Mouse (Mus musculus): ENCODE measurements around the gene Rassf3. TPM values are rescaled to one million over a fixed set of nuclear protein-coding genes. Genes with fewer than 3 reads are reported as not detected.

Gene Rassf3
- polyA plus RNA-seq, 1 experiment from 2014 or later, result 17.3 TPM

DNA sequence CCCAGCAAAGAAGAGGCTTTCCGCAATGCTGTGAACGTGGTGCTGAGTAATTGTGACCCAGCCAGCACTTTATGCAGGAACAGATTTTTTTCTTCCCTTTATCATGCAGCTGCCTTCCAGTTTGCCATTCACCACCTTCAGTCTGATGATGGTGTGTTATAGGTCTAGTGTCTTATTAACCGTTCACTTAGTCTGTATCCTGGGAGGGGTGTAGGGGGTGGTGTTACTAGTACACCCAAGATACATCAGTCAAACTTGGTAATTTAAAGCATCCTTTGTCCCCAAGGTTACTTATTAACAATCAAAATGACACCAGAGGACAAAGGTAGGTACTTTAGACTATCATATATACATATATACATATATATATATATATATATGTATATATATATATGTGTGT is 51.7 kb downstream of the Rassf3 start:
- Histone ChIP-seq H3K4me3 (no peak overlapping the region), H3K9ac (no peak overlapping the region), H3K27ac (no peak overlapping the region), H3K4me2 (no peak overlapping the region), H3K36me3 (no peaks in the 10 kb centered on the region), H3K27me3 (no peaks in the 10 kb centered on the region), H3K9me3 (no peaks in the 10 kb centered on the region), H3K4me1 (peaks cover 77% of the 10 kb centered on the region)
- 85% methylated on average over 3 of the region's 3 CpGs for WGBS
- no peak for ATAC-seq (ENCODE audit: insufficient number of reproducible peaks, low FRiP score, low TSS enrichment, low read depth)

GRCm38 (mm10) chr10:121423541-121424349 is 52.4 kb downstream of the Rassf3 start:
- ATAC-seq (ENCODE audit: insufficient number of reproducible peaks, low FRiP score, low TSS enrichment, low read depth), result no peak
- no peaks in the 10 kb centered on the region for H3K9me3 ChIP-seq
- no peak overlapping the region for H3K4me3 ChIP-seq
- H3K4me1 ChIP-seq, result peaks cover 75% of the 10 kb centered on the region
- no peak overlapping the region for H3K9ac ChIP-seq
- no peaks in the 10 kb centered on the region for H3K36me3 ChIP-seq
- no peaks in the 10 kb centered on the region for H3K27me3 ChIP-seq
- no peak overlapping the region for H3K4me2 ChIP-seq
- H3K27ac ChIP-seq, result no peak overlapping the region
- 74% methylated on average over 16 of the region's 16 CpGs for WGBS

GRCm38 (mm10) chr10:121422294-121422693 is 53.9 kb downstream of the Rassf3 start:
- Histone ChIP-seq H3K27ac (no peak overlapping the region; the same call in 1 of the 2 replicates), H3K4me1 (peaks cover 61% of the 10 kb centered on the region), H3K36me3 (no peaks in the 10 kb centered on the region), H3K27me3 (no peaks in the 10 kb centered on the region), H3K9ac (no peak overlapping the region), H3K4me2 (no peak overlapping the region), H3K9me3 (no peaks in the 10 kb centered on the region), H3K4me3 (no peak overlapping the region)
- WGBS, result 82% methylated on average over 6 of the region's 6 CpGs
- no peak for ATAC-seq (ENCODE audit: insufficient number of reproducible peaks, low FRiP score, low TSS enrichment, low read depth)

GRCm38 (mm10) chr10:121421657-121422290 is 54.4 kb downstream of the Rassf3 start:
- Histone ChIP-seq H3K27ac (no peak overlapping the region), H3K4me2 (no peak overlapping the region), H3K4me1 (peaks cover 57% of the 10 kb centered on the region), H3K9me3 (no peaks in the 10 kb centered on the region), H3K9ac (no peak overlapping the region), H3K36me3 (no peaks in the 10 kb centered on the region), H3K27me3 (no peaks in the 10 kb centered on the region), H3K4me3 (no peak overlapping the region)
- 81% methylated on average over 11 of the region's 11 CpGs for WGBS
- ATAC-seq (ENCODE audit: insufficient number of reproducible peaks, low FRiP score, low TSS enrichment, low read depth), result no peak

DNA sequence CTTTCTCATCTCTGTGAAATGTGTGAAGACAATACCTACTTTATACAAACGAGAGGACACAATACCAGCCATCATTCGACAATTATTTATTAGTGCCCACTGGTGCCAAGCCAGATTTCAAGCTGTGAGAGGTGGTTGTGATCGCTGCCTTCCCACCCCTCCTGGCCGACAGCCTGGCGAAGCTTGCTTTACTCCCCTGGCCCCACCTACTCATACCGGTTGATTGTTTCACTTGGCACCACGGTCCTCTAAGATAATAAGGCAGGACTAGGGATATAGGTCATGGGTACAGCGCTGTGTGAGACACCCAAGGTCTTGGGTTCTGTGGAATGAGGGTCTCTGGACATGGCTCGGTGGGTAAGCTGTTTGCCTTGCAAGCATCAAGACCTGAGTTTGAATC is 55.1 kb downstream of the Rassf3 start:
- H3K9me3 ChIP-seq, result no peaks in the 10 kb centered on the region
- ATAC-seq (ENCODE audit: insufficient number of reproducible peaks, low FRiP score, low TSS enrichment, low read depth), result no peak
- 64% methylated on average over 9 of the region's 9 CpGs for WGBS
- H3K4me1 ChIP-seq, result peaks cover 55% of the 10 kb centered on the region
- peaks cover 1% of the 10 kb centered on the region; the same call in 1 of the 2 replicates for H3K36me3 ChIP-seq
- no peak overlapping the region for H3K9ac ChIP-seq
- H3K4me2 ChIP-seq, result no peak overlapping the region
- no peak overlapping the region for H3K27ac ChIP-seq
- H3K4me3 ChIP-seq, result no peak overlapping the region
- H3K27me3 ChIP-seq, result no peaks in the 10 kb centered on the region

GRCm38 (mm10) chr10:121419640-121420470 is 56.3 kb downstream of the Rassf3 start:
- peak overlapping the region; percentile 39; the same call in 1 of the 2 replicates for H3K27ac ChIP-seq
- H3K36me3 ChIP-seq, result peaks cover 11% of the 10 kb centered on the region; the same call in 1 of the 2 replicates
- peak; percentile 75 for ATAC-seq (ENCODE audit: insufficient number of reproducible peaks, low FRiP score, low TSS enrichment, low read depth)
- WGBS, result 47% methylated on average over 22 of the region's 22 CpGs
- no peaks in the 10 kb centered on the region for H3K9me3 ChIP-seq
- no peak overlapping the region for H3K4me3 ChIP-seq
- no peak overlapping the region for H3K9ac ChIP-seq
- peaks cover 49% of the 10 kb centered on the region for H3K4me1 ChIP-seq
- no peaks in the 10 kb centered on the region for H3K27me3 ChIP-seq
- no peak overlapping the region for H3K4me2 ChIP-seq

DNA sequence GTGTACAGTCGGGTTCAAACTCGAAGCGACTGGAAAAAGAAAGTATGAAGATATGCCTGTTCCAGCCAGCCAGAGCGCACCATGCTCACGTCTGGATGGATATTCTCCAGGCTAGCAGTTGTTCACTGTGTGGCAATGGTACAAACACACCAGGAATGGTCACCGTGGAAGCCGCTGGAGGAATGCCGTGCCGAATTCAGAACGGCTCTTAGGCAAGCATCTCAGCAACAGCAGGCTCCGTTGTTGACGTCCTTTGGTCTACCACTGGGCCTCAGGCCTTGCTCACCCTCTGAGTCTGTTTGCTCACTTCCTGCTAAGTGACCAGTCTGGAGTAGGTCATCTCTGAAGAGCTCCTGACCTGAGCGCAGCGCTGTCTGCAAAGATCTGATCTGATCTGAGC is 57.3 kb downstream of the Rassf3 start:
- no peak for ATAC-seq (ENCODE audit: insufficient number of reproducible peaks, low FRiP score, low TSS enrichment, low read depth)
- H3K9ac ChIP-seq, result no peak overlapping the region
- 86% methylated on average over 14 of the region's 14 CpGs for WGBS
- H3K9me3 ChIP-seq, result no peaks in the 10 kb centered on the region
- H3K4me1 ChIP-seq, result peaks cover 44% of the 10 kb centered on the region
- no peak overlapping the region for H3K4me3 ChIP-seq
- H3K27ac ChIP-seq, result no peak overlapping the region
- H3K36me3 ChIP-seq, result peaks cover 19% of the 10 kb centered on the region
- H3K4me2 ChIP-seq, result no peak overlapping the region
- no peaks in the 10 kb centered on the region for H3K27me3 ChIP-seq

DNA sequence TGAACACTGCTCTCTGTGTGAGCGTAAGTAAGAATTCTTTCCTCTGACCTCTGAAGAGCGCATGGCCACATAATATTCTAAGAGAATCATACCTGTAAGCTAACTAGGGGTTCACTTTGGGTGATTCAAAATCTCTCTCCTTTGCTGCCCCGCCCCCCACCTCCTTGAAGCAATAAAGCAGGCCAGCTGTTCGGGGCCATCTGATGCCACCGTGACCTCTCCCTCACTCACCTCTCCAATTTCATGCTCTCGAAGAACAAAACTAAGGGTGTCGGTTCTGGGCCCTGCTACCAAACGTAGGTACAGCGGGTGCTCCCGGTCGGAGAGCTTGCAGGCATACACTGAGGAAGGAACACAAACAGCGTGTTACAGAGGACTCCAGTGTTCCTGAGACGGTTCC is 62.0 kb downstream of the Rassf3 start:
- Histone ChIP-seq H3K36me3 (peaks cover 47% of the 10 kb centered on the region), H3K27me3 (no peaks in the 10 kb centered on the region)

GRCm38 (mm10) chr10:121412824-121413223 is 63.3 kb downstream of the Rassf3 start:
- H3K36me3 ChIP-seq, result peaks cover 48% of the 10 kb centered on the region

More for the DNA sequence above, 62.0 kb downstream of the Rassf3 start:
- no peak for ATAC-seq (ENCODE audit: insufficient number of reproducible peaks, low FRiP score, low TSS enrichment, low read depth)
- no peak overlapping the region for H3K27ac ChIP-seq
- H3K9ac ChIP-seq, result no peak overlapping the region
- peaks cover 6% of the 10 kb centered on the region; the same call in 1 of the 2 replicates for H3K4me1 ChIP-seq
- no peaks in the 10 kb centered on the region for H3K9me3 ChIP-seq
- H3K4me3 ChIP-seq, result no peak overlapping the region
- 74% methylated on average over 13 of the region's 13 CpGs for WGBS
- no peak overlapping the region for H3K4me2 ChIP-seq

DNA sequence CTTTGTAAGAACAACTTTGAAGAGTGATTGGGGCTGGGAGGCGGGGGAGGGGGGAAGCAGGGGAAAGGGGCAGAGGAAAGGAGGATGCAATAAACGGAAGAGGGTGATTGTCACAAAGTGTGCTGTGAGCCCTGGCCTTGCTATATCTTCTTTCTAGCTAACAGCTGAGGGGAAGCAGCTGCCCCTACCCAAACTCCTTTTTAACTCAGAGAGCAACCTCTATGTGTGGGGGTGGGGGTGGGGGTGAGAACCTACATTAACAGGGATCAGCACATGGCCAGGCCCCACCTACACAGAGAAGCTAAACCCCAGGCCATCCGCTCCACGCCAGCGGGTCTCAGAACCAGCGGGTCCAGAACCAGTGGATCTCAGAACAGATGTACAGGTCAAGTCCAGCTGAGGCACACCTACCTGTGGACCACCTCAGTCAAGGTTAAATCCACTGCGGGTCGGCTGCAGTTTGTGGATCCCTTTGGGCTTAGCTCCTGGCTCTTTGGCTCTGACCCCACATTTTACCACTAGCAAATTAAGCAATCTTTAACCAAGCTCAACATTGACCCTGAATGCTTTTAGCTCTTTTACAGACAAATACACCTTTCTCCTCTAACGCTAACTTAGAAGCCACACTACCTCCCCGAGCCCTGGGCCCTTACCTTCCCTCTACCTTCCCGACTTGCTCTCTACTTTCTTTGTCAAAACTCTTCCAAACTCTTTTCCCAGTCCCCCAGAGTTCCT is 64.3 kb downstream of the Rassf3 start:
- no peaks in the 10 kb centered on the region for H3K27me3 ChIP-seq
- ATAC-seq (ENCODE audit: insufficient number of reproducible peaks, low FRiP score, low TSS enrichment, low read depth), result no peak
- no peak overlapping the region for H3K9ac ChIP-seq
- no peak overlapping the region; the same call in 1 of the 2 replicates for H3K27ac ChIP-seq
- H3K4me1 ChIP-seq, result 0 out of 2 replicates have a peak, but pooled peaks cover 5% of the 10 kb centered on the region
- H3K4me2 ChIP-seq, result no peak overlapping the region
- H3K4me3 ChIP-seq, result no peak overlapping the region
- no peaks in the 10 kb centered on the region for H3K9me3 ChIP-seq
- H3K36me3 ChIP-seq, result peaks cover 48% of the 10 kb centered on the region
- 83% methylated on average over 11 of the region's 11 CpGs for WGBS

More at GRCm38 (mm10) chr10:121412824-121413223, 63.3 kb downstream of the Rassf3 start:
- Histone ChIP-seq H3K9ac (no peak overlapping the region), H3K27ac (peak overlapping the region; percentile 27; the same call in 1 of the 2 replicates), H3K4me2 (no peak overlapping the region), H3K27me3 (no peaks in the 10 kb centered on the region), H3K4me1 (0 out of 2 replicates have a peak, but pooled peaks cover 5% of the 10 kb centered on the region), H3K9me3 (no peaks in the 10 kb centered on the region), H3K4me3 (no peak overlapping the region)
- WGBS, result 87% methylated on average over 17 of the region's 17 CpGs
- ATAC-seq (ENCODE audit: insufficient number of reproducible peaks, low FRiP score, low TSS enrichment, low read depth), result no peak

- ATAC-seq (ENCODE audit: insufficient number of reproducible peaks, low FRiP score, low TSS enrichment, low read depth), result no peak
- H3K4me2 ChIP-seq, result no peak overlapping the region
- H3K36me3 ChIP-seq, result peaks cover 36% of the 10 kb centered on the region
- H3K27ac ChIP-seq, result no peak overlapping the region
- 64% methylated on average over 7 of the region's 7 CpGs for WGBS
- no peaks in the 10 kb centered on the region for H3K9me3 ChIP-seq
- H3K4me3 ChIP-seq, result no peak overlapping the region
- H3K4me1 ChIP-seq, result no peaks in the 10 kb centered on the region
- H3K9ac ChIP-seq, result no peak overlapping the region
- H3K27me3 ChIP-seq, result no peaks in the 10 kb centered on the region
Observed at GRCm38 (mm10) chr10:121409717-121410116, 66.4 kb downstream of the Rassf3 start.
